Mouse (Mus musculus): ENCODE data around the gene Scd4.
"Not testable (repeated sequence)": the region's sequence is repeated elsewhere in the genome, so short reads cannot be mapped to it uniquely, and the experiment has no call there.

The Scd4 gene

GRCm38 (mm10) chr19:44300520-44300919 is 32.4 kb upstream of the Scd4 start:
- DNase-seq (ENCODE audit: low read depth in 1 of 2, low spot score in 2 of 2) = no peak

GRCm38 (mm10) chr19:44301176-44301575 is 31.7 kb upstream of the Scd4 start:
- DNase-seq (ENCODE audit: low read depth in 1 of 2, low spot score in 2 of 2) = no peak

- DNase-seq (ENCODE audit: low read depth in 1 of 2, low spot score in 2 of 2) = no peak
Measured at GRCm38 (mm10) chr19:44301671-44302305, 31.1 kb upstream of the Scd4 start.

GRCm38 (mm10) chr19:44302901-44303300 is 30.0 kb upstream of the Scd4 start:
- DNase-seq (ENCODE audit: low read depth in 1 of 2, low spot score in 2 of 2) = no peak

GRCm38 (mm10) chr19:44303502-44303901 is 29.4 kb upstream of the Scd4 start:
- DNase-seq (ENCODE audit: low read depth in 1 of 2, low spot score in 2 of 2) = no peak

GRCm38 (mm10) chr19:44304419-44304818 is 28.5 kb upstream of the Scd4 start:
- DNase-seq (ENCODE audit: low read depth in 1 of 2, low spot score in 2 of 2) = no peak

GRCm38 (mm10) chr19:44304851-44305510 is 27.9 kb upstream of the Scd4 start:
- no peak for DNase-seq (ENCODE audit: low read depth in 1 of 2, low spot score in 2 of 2)

- DNase-seq (ENCODE audit: low read depth in 1 of 2, low spot score in 2 of 2) = no peak
Measured at GRCm38 (mm10) chr19:44305701-44306100, 27.2 kb upstream of the Scd4 start.

GRCm38 (mm10) chr19:44306171-44306570 is 26.7 kb upstream of the Scd4 start:
- no peak for DNase-seq (ENCODE audit: low read depth in 1 of 2, low spot score in 2 of 2)

GRCm38 (mm10) chr19:44307101-44307914 is 25.6 kb upstream of the Scd4 start:
- DNase-seq (ENCODE audit: low read depth in 1 of 2, low spot score in 2 of 2) = no peak

GRCm38 (mm10) chr19:44307915-44308470 is 24.9 kb upstream of the Scd4 start:
- DNase-seq (ENCODE audit: low read depth in 1 of 2, low spot score in 2 of 2) = no peak

- DNase-seq (ENCODE audit: low read depth in 1 of 2, low spot score in 2 of 2) = no peak
Measured at GRCm38 (mm10) chr19:44308611-44309246, 24.2 kb upstream of the Scd4 start.

GRCm38 (mm10) chr19:44309351-44310154 is 23.3 kb upstream of the Scd4 start:
- DNase-seq (ENCODE audit: low read depth in 1 of 2, low spot score in 2 of 2) = no peak

GRCm38 (mm10) chr19:44310155-44310575 is 22.7 kb upstream of the Scd4 start:
- DNase-seq (ENCODE audit: low read depth in 1 of 2, low spot score in 2 of 2) = not testable (repeated sequence)

GRCm38 (mm10) chr19:44310814-44311213 is 22.1 kb upstream of the Scd4 start:
- DNase-seq (ENCODE audit: low read depth in 1 of 2, low spot score in 2 of 2) = no peak

- no peak for DNase-seq (ENCODE audit: low read depth in 1 of 2, low spot score in 2 of 2)
Measured at GRCm38 (mm10) chr19:44311306-44312006, 21.4 kb upstream of the Scd4 start.

GRCm38 (mm10) chr19:44312007-44312360 is 20.9 kb upstream of the Scd4 start:
- no peak for DNase-seq (ENCODE audit: low read depth in 1 of 2, low spot score in 2 of 2)

- DNase-seq (ENCODE audit: low read depth in 1 of 2, low spot score in 2 of 2) = no peak
Measured at GRCm38 (mm10) chr19:44313066-44313465, 19.8 kb upstream of the Scd4 start.

GRCm38 (mm10) chr19:44314327-44314759 is 18.5 kb upstream of the Scd4 start:
- peak in 1 of 2 experiments; percentile 47 for DNase-seq (ENCODE audit: low read depth in 1 of 2, low spot score in 2 of 2)

Measured in monocyte, adult 2 months (primary cell).